Mouse (Mus musculus): ENCODE measurements at regions not wholly inside any gene's neighbourhood (a gene's known extent, or its start where the extent isn't known, plus 50 kb on each side); places are given as distances from the start of the nearest gene placed in this dataset.

- TF ChIP-seq POLR2A (IDR thresholded peaks at IDR 0.05; ENCODE audit: insufficient read depth, low read length) (no peak), CTCF (IDR thresholded peaks at IDR 0.05; ENCODE audit: low read depth, low read length) (no peak)
Observed at GRCm38 (mm10) chr4:12247994-12248393, 76.2 kb upstream of the Fam92a start.

Data from ES-Bruce4 (cell line).